Mouse (Mus musculus) hindbrain, embryonic 15.5 days (tissue): ENCODE measurements around the gene Rbpms2. TPM values are rescaled to one million over a fixed set of nuclear protein-coding genes. Genes with fewer than 3 reads are reported as not detected.
"Not testable (repeated sequence)": the region's sequence is repeated elsewhere in the genome, so short reads cannot be mapped to it uniquely, and the experiment has no call there.

Experiments
- ATAC-seq: fragments of 200-750 bp; cut with Nextera tagmentation; 2 replicates; pipeline ENCODE4 v1.8.0; 2017; ENCODE audit warnings: low read depth, moderate number of reproducible peaks, moderate TSS enrichment; ENCODE audit not compliant: low FRiP score
- H3K27ac ChIP-seq: fragments of 300-500 bp; sonication (generic); replicated peaks from 2 replicates; pipeline ENCODE4 v1.5.1; 2015; ENCODE audit warnings: mild to moderate bottlenecking, inconsistent platforms
- H3K27me3 ChIP-seq: fragments of 300-500 bp; sonication (generic); 2 replicates; pipeline ENCODE4 v1.6.1; 2015; ENCODE audit warnings: control low read depth, inconsistent platforms
- H3K36me3 ChIP-seq: fragments of 300-500 bp; sonication (generic); 2 replicates; pipeline ENCODE4 v1.6.1; 2015; ENCODE audit warnings: control low read depth, inconsistent platforms
- H3K4me1 ChIP-seq: fragments of 300-500 bp; sonication (generic); replicated peaks from 2 replicates; pipeline ENCODE4 v1.6.1; 2015; ENCODE audit warnings: control low read depth, inconsistent platforms
- H3K4me2 ChIP-seq: fragments of 300-500 bp; sonication (generic); 2 replicates; pipeline ENCODE4 v1.6.1; 2015; ENCODE audit warnings: moderate library complexity, mild to moderate bottlenecking, inconsistent platforms
- H3K4me3 ChIP-seq: fragments of 300-500 bp; sonication (generic); 2 replicates; pipeline ENCODE4 v1.5.1; 2015; ENCODE audit warnings: mild to moderate bottlenecking, inconsistent platforms
- H3K9ac ChIP-seq: fragments of 300-500 bp; sonication (generic); 2 replicates; pipeline ENCODE4 v1.6.1; 2015; ENCODE audit warnings: inconsistent platforms
- H3K9me3 ChIP-seq: fragments of 300-500 bp; sonication (generic); 2 replicates; pipeline ENCODE4 v1.6.1; 2016; ENCODE audit warnings: control low read depth, inconsistent platforms
- WGBS: fragments of 180-500 bp; shearing (Covaris S2); methylation state at CpG from one replicate; pipeline ENCODE4 v1.1.7; 2015; 5-methylcytosine and 5-hydroxymethylcytosine counted together
- polyA plus RNA-seq: library from polyadenylated mRNA; unstranded; fragments of >200 nt; fragmentation: Nextera tagmentation; extraction: Ambion mirVana; gene quantifications from 2 replicates; pipeline ENCODE4 v1.2.1, GENCODE M21; 2015

Gene Rbpms2
- polyA plus RNA-seq, 1 experiment from 2014 or later: 4.9 TPM

- Histone ChIP-seq H3K4me1 (peaks cover 35% of the 10 kb centered on the region), H3K4me3 (no peak overlapping the region), H3K27ac (no peak overlapping the region), H3K27me3 (no peaks in the 10 kb centered on the region), H3K9me3 (no peaks in the 10 kb centered on the region), H3K4me2 (no peak overlapping the region), H3K36me3 (peaks cover 22% of the 10 kb centered on the region), H3K9ac (no peak overlapping the region)
- ATAC-seq: no peak
- WGBS: 89% methylated on average over 2 of the region's 2 CpGs
These were observed 55.3 kb downstream of the Rbpms2 start for GRCm38 (mm10) chr9:65684704-65685103.

GRCm38 (mm10) chr9:65689869-65690268, 60.4 kb downstream of the Rbpms2 start:
- not testable (repeated sequence) for H3K4me1 ChIP-seq, H3K4me2 ChIP-seq, ATAC-seq, H3K27ac ChIP-seq, H3K4me3 ChIP-seq, H3K9ac ChIP-seq, H3K27me3 ChIP-seq, H3K9me3 ChIP-seq
- WGBS: 54% methylated on average over 2 of the region's 2 CpGs
- H3K36me3 ChIP-seq: peaks cover 44% of the 10 kb centered on the region

- no peak overlapping the region for H3K9ac ChIP-seq
- H3K27me3 ChIP-seq: no peaks in the 10 kb centered on the region
- H3K4me3 ChIP-seq: no peak overlapping the region
- 7% methylated on average over 3 of the region's 3 CpGs for WGBS
- peaks cover 42% of the 10 kb centered on the region for H3K36me3 ChIP-seq
- H3K4me2 ChIP-seq: no peak overlapping the region
- no peaks in the 10 kb centered on the region for H3K9me3 ChIP-seq
- H3K4me1 ChIP-seq: peaks cover 15% of the 10 kb centered on the region
- peak overlapping the region; percentile 32; the same call in 1 of the 2 replicates for H3K27ac ChIP-seq
- 0 out of 2 replicates have a peak, but pooled peaks have one; percentile 25 for ATAC-seq
These were observed 63.0 kb downstream of the Rbpms2 start for GRCm38 (mm10) chr9:65692466-65692865.

- Histone ChIP-seq H3K4me2 (no peak overlapping the region), H3K4me3 (no peak overlapping the region), H3K9ac (no peak overlapping the region), H3K27me3 (no peaks in the 10 kb centered on the region), H3K36me3 (peaks cover 36% of the 10 kb centered on the region), H3K27ac (peak overlapping the region; percentile 32), H3K9me3 (no peaks in the 10 kb centered on the region), H3K4me1 (peaks cover 15% of the 10 kb centered on the region)
- no peak for ATAC-seq
- 38% methylated on average over 5 of the region's 5 CpGs for WGBS
These were observed 63.6 kb downstream of the Rbpms2 start for GRCm38 (mm10) chr9:65692959-65693603.

GRCm38 (mm10) chr9:65695646-65696045, 66.2 kb downstream of the Rbpms2 start:
- peaks cover 32% of the 10 kb centered on the region for H3K36me3 ChIP-seq
- H3K4me2 ChIP-seq: no peak overlapping the region
- ATAC-seq: no peak
- no peak overlapping the region for H3K9ac ChIP-seq
- H3K4me1 ChIP-seq: peaks cover 15% of the 10 kb centered on the region
- 64% methylated on average over 3 of the region's 3 CpGs for WGBS
- H3K4me3 ChIP-seq: no peak overlapping the region
- no peaks in the 10 kb centered on the region for H3K9me3 ChIP-seq
- H3K27me3 ChIP-seq: no peaks in the 10 kb centered on the region
- H3K27ac ChIP-seq: peak overlapping the region; percentile 42; the same call in 1 of the 2 replicates

GRCm38 (mm10) chr9:65696337-65696736, 66.9 kb downstream of the Rbpms2 start:
- H3K9me3 ChIP-seq: no peaks in the 10 kb centered on the region
- no peak overlapping the region for H3K4me2 ChIP-seq
- peaks cover 39% of the 10 kb centered on the region for H3K36me3 ChIP-seq
- no peaks in the 10 kb centered on the region for H3K27me3 ChIP-seq
- peak overlapping the region; percentile 42; the same call in 1 of the 2 replicates for H3K27ac ChIP-seq
- H3K4me1 ChIP-seq: peaks cover 15% of the 10 kb centered on the region
- H3K4me3 ChIP-seq: no peak overlapping the region
- no peak overlapping the region for H3K9ac ChIP-seq
- no peak for ATAC-seq

- no peak for ATAC-seq
- Histone ChIP-seq H3K27ac (no peak overlapping the region), H3K4me1 (peaks cover 15% of the 10 kb centered on the region), H3K27me3 (no peaks in the 10 kb centered on the region), H3K9me3 (no peaks in the 10 kb centered on the region), H3K9ac (no peak overlapping the region), H3K4me2 (no peak overlapping the region), H3K4me3 (no peak overlapping the region), H3K36me3 (peaks cover 47% of the 10 kb centered on the region)
- WGBS: 84% methylated on average over 7 of the region's 7 CpGs
These were observed 67.9 kb downstream of the Rbpms2 start for GRCm38 (mm10) chr9:65697356-65697755.

- ATAC-seq: no peak
These were observed 68.5 kb downstream of the Rbpms2 start for GRCm38 (mm10) chr9:65697992-65698391.

GRCm38 (mm10) chr9:65700504-65700903, 71.1 kb downstream of the Rbpms2 start:
- no peak overlapping the region for H3K9ac ChIP-seq
- 88% methylated on average over 6 of the region's 6 CpGs for WGBS
- H3K9me3 ChIP-seq: no peaks in the 10 kb centered on the region
- no peak overlapping the region for H3K27ac ChIP-seq
- H3K4me1 ChIP-seq: peaks cover 5% of the 10 kb centered on the region; the same call in 1 of the 2 replicates
- no peaks in the 10 kb centered on the region for H3K27me3 ChIP-seq
- peaks cover 37% of the 10 kb centered on the region for H3K36me3 ChIP-seq
- H3K4me3 ChIP-seq: no peak overlapping the region
- no peak for ATAC-seq
- H3K4me2 ChIP-seq: no peak overlapping the region

More at GRCm38 (mm10) chr9:65697992-65698391, 68.5 kb downstream of the Rbpms2 start:
- H3K27me3 ChIP-seq: no peaks in the 10 kb centered on the region
- peaks cover 8% of the 10 kb centered on the region for H3K4me1 ChIP-seq
- no peak overlapping the region for H3K27ac ChIP-seq
- H3K4me3 ChIP-seq: no peak overlapping the region
- H3K4me2 ChIP-seq: no peak overlapping the region
- no peak overlapping the region for H3K9ac ChIP-seq
- H3K36me3 ChIP-seq: peaks cover 52% of the 10 kb centered on the region
- H3K9me3 ChIP-seq: no peaks in the 10 kb centered on the region

- H3K4me1 ChIP-seq: no peaks in the 10 kb centered on the region
- H3K9me3 ChIP-seq: no peaks in the 10 kb centered on the region
- no peak overlapping the region for H3K9ac ChIP-seq
- no peak for ATAC-seq
- no peak overlapping the region for H3K4me2 ChIP-seq
- H3K4me3 ChIP-seq: no peak overlapping the region
- H3K27ac ChIP-seq: no peak overlapping the region
- H3K27me3 ChIP-seq: no peaks in the 10 kb centered on the region
- 93% methylated on average over 9 of the region's 9 CpGs for WGBS
- peaks cover 35% of the 10 kb centered on the region for H3K36me3 ChIP-seq
These were observed 72.8 kb downstream of the Rbpms2 start for GRCm38 (mm10) chr9:65702286-65702685.

GRCm38 (mm10) chr9:65703241-65703640, 73.8 kb downstream of the Rbpms2 start:
- 89% methylated on average over 7 of the region's 7 CpGs for WGBS
- peaks cover 35% of the 10 kb centered on the region for H3K36me3 ChIP-seq

GRCm38 (mm10) chr9:65703926-65704595, 74.6 kb downstream of the Rbpms2 start:
- peaks cover 29% of the 10 kb centered on the region for H3K36me3 ChIP-seq
- H3K27ac ChIP-seq: no peak overlapping the region
- H3K27me3 ChIP-seq: no peaks in the 10 kb centered on the region

More at GRCm38 (mm10) chr9:65703241-65703640, 73.8 kb downstream of the Rbpms2 start:
- Histone ChIP-seq H3K9ac (no peak overlapping the region), H3K4me1 (no peaks in the 10 kb centered on the region), H3K4me3 (no peak overlapping the region), H3K27me3 (no peaks in the 10 kb centered on the region), H3K9me3 (no peaks in the 10 kb centered on the region), H3K4me2 (no peak overlapping the region), H3K27ac (no peak overlapping the region)
- ATAC-seq: no peak

More at GRCm38 (mm10) chr9:65703926-65704595, 74.6 kb downstream of the Rbpms2 start:
- no peak overlapping the region for H3K4me3 ChIP-seq
- no peak overlapping the region for H3K4me2 ChIP-seq
- no peaks in the 10 kb centered on the region for H3K9me3 ChIP-seq
- H3K4me1 ChIP-seq: no peaks in the 10 kb centered on the region
- ATAC-seq: no peak
- 88% methylated on average over 24 of the region's 24 CpGs for WGBS
- H3K9ac ChIP-seq: no peak overlapping the region
